Mouse (Mus musculus): Measurements from ENCODE around the gene Acsf2. TPM values are rescaled to one million over a fixed set of nuclear protein-coding genes. Genes with fewer than 3 reads are reported as not detected.

Gene Acsf2
- polyA plus RNA-seq, 1 experiment from 2014 or later = 9.3 TPM

- H3K4me2 ChIP-seq (replicated peaks; ENCODE audit: low read depth, low read length) = peak within 1 kb of the TSS; percentile 38
- ATAC-seq (ENCODE audit: insufficient number of reproducible peaks, insufficient read depth, low FRiP score, low read depth) = peak; percentile 71
- WGBS = 7% methylated on average over 35 of the region's 35 CpGs
- peak within 1 kb of the TSS; percentile 13; the same call in 1 of the 2 replicates for H3K4me3 ChIP-seq (ENCODE audit: low read depth, low read length)
- no peaks in the 10 kb centered on the region; the same call in 1 of the 2 replicates for H3K36me3 ChIP-seq (ENCODE audit: control insufficient read depth, insufficient read depth, low read length)
- H3K27me3 ChIP-seq (ENCODE audit: control insufficient read depth, insufficient read depth, low read length) = 0 out of 2 replicates have a peak, but pooled peaks cover 3% of the 10 kb centered on the region
- no peaks in the 10 kb centered on the region for H3K9me3 ChIP-seq (ENCODE audit: control insufficient read depth, low read depth, low read length)
- no peak within 1 kb of the TSS; the same call in 1 of the 2 replicates for H3K27ac ChIP-seq (ENCODE audit: low read length)
- H3K9ac ChIP-seq (replicated peaks; ENCODE audit: low read depth, low read length) = 0 out of 2 replicates have a peak within 1 kb of the TSS, but pooled peaks have one; percentile 14
- 0 out of 2 replicates have a peak, but pooled peaks cover 6% of the 10 kb centered on the region for H3K4me1 ChIP-seq (ENCODE audit: control insufficient read depth, insufficient read depth, low read length)
These were observed 37.1 kb downstream of the Acsf2 start, which contains the start of gene Chad for GRCm38 (mm10) chr11:94564437-94565150. Gene Chad, plus strand, starts transcription at chr11:94565047.

- Histone ChIP-seq H3K27ac (ENCODE audit: low read length) (no peak overlapping the region), H3K9me3 (ENCODE audit: control insufficient read depth, low read depth, low read length) (no peaks in the 10 kb centered on the region), H3K36me3 (ENCODE audit: control insufficient read depth, insufficient read depth, low read length) (no peaks in the 10 kb centered on the region; the same call in 1 of the 2 replicates), H3K27me3 (ENCODE audit: control insufficient read depth, insufficient read depth, low read length) (0 out of 2 replicates have a peak, but pooled peaks cover 3% of the 10 kb centered on the region), H3K9ac (replicated peaks; ENCODE audit: low read depth, low read length) (no peak overlapping the region), H3K4me3 (ENCODE audit: low read depth, low read length) (no peak overlapping the region), H3K4me2 (replicated peaks; ENCODE audit: low read depth, low read length) (peak overlapping the region; percentile 38), H3K4me1 (ENCODE audit: control insufficient read depth, insufficient read depth, low read length) (0 out of 2 replicates have a peak, but pooled peaks cover 6% of the 10 kb centered on the region)
- 43% methylated on average over 5 of the region's 5 CpGs for WGBS
- ATAC-seq (ENCODE audit: insufficient number of reproducible peaks, insufficient read depth, low FRiP score, low read depth) = peak; percentile 7; the same call in 1 of the 2 replicates
These were observed 37.9 kb downstream of the Acsf2 start for GRCm38 (mm10) chr11:94563821-94564220.

GRCm38 (mm10) chr11:94563383-94563782 is 38.3 kb downstream of the Acsf2 start:
- H3K4me2 ChIP-seq (replicated peaks; ENCODE audit: low read depth, low read length) = no peak overlapping the region
- H3K4me3 ChIP-seq (ENCODE audit: low read depth, low read length) = no peak overlapping the region
- WGBS = 97% methylated on average over 5 of the region's 5 CpGs
- H3K27me3 ChIP-seq (ENCODE audit: control insufficient read depth, insufficient read depth, low read length) = 0 out of 2 replicates have a peak, but pooled peaks cover 3% of the 10 kb centered on the region
- no peaks in the 10 kb centered on the region for H3K9me3 ChIP-seq (ENCODE audit: control insufficient read depth, low read depth, low read length)
- H3K9ac ChIP-seq (replicated peaks; ENCODE audit: low read depth, low read length) = no peak overlapping the region
- no peaks in the 10 kb centered on the region; the same call in 1 of the 2 replicates for H3K36me3 ChIP-seq (ENCODE audit: control insufficient read depth, insufficient read depth, low read length)
- ATAC-seq (ENCODE audit: insufficient number of reproducible peaks, insufficient read depth, low FRiP score, low read depth) = no peak
- H3K27ac ChIP-seq (ENCODE audit: low read length) = no peak overlapping the region
- H3K4me1 ChIP-seq (ENCODE audit: control insufficient read depth, insufficient read depth, low read length) = 0 out of 2 replicates have a peak, but pooled peaks cover 6% of the 10 kb centered on the region

GRCm38 (mm10) chr11:94558226-94558625 is 43.4 kb downstream of the Acsf2 start:
- no peaks in the 10 kb centered on the region for H3K27me3 ChIP-seq (ENCODE audit: control insufficient read depth, insufficient read depth, low read length)
- no peak overlapping the region for H3K4me3 ChIP-seq (ENCODE audit: low read depth, low read length)
- no peaks in the 10 kb centered on the region for H3K4me1 ChIP-seq (ENCODE audit: control insufficient read depth, insufficient read depth, low read length)
- H3K27ac ChIP-seq (ENCODE audit: low read length) = no peak overlapping the region
- no peaks in the 10 kb centered on the region for H3K9me3 ChIP-seq (ENCODE audit: control insufficient read depth, low read depth, low read length)
- peaks cover 3% of the 10 kb centered on the region; the same call in 1 of the 2 replicates for H3K36me3 ChIP-seq (ENCODE audit: control insufficient read depth, insufficient read depth, low read length)
- no peak overlapping the region for H3K9ac ChIP-seq (replicated peaks; ENCODE audit: low read depth, low read length)
- no peak overlapping the region for H3K4me2 ChIP-seq (replicated peaks; ENCODE audit: low read depth, low read length)
- no peak for ATAC-seq (ENCODE audit: insufficient number of reproducible peaks, insufficient read depth, low FRiP score, low read depth)
- WGBS = 52% methylated on average over 3 of the region's 3 CpGs

- H3K27me3 ChIP-seq (ENCODE audit: control insufficient read depth, insufficient read depth, low read length) = no peaks in the 10 kb centered on the region
- H3K9me3 ChIP-seq (ENCODE audit: control insufficient read depth, low read depth, low read length) = no peaks in the 10 kb centered on the region
- no peak for ATAC-seq (ENCODE audit: insufficient number of reproducible peaks, insufficient read depth, low FRiP score, low read depth)
- no peak overlapping the region for H3K4me3 ChIP-seq (ENCODE audit: low read depth, low read length)
- no peak overlapping the region for H3K9ac ChIP-seq (replicated peaks; ENCODE audit: low read depth, low read length)
- H3K27ac ChIP-seq (ENCODE audit: low read length) = no peak overlapping the region
- 91% methylated on average over 5 of the region's 5 CpGs for WGBS
- peaks cover 11% of the 10 kb centered on the region; the same call in 1 of the 2 replicates for H3K4me1 ChIP-seq (ENCODE audit: control insufficient read depth, insufficient read depth, low read length)
- no peak overlapping the region for H3K4me2 ChIP-seq (replicated peaks; ENCODE audit: low read depth, low read length)
- no peaks in the 10 kb centered on the region for H3K36me3 ChIP-seq (ENCODE audit: control insufficient read depth, insufficient read depth, low read length)
These were observed 51.3 kb downstream of the Acsf2 start for GRCm38 (mm10) chr11:94550442-94550744.

GRCm38 (mm10) chr11:94549691-94550441 is 51.8 kb downstream of the Acsf2 start:
- Histone ChIP-seq H3K9me3 (ENCODE audit: control insufficient read depth, low read depth, low read length) (no peaks in the 10 kb centered on the region), H3K4me1 (ENCODE audit: control insufficient read depth, insufficient read depth, low read length) (peaks cover 11% of the 10 kb centered on the region; the same call in 1 of the 2 replicates), H3K27me3 (ENCODE audit: control insufficient read depth, insufficient read depth, low read length) (no peaks in the 10 kb centered on the region), H3K36me3 (ENCODE audit: control insufficient read depth, insufficient read depth, low read length) (no peaks in the 10 kb centered on the region), H3K9ac (replicated peaks; ENCODE audit: low read depth, low read length) (0 out of 2 replicates have a peak overlapping the region, but pooled peaks have one; percentile 7), H3K27ac (ENCODE audit: low read length) (peak overlapping the region; percentile 30; the same call in 1 of the 2 replicates), H3K4me3 (ENCODE audit: low read depth, low read length) (no peak overlapping the region), H3K4me2 (replicated peaks; ENCODE audit: low read depth, low read length) (no peak overlapping the region)
- no peak for ATAC-seq (ENCODE audit: insufficient number of reproducible peaks, insufficient read depth, low FRiP score, low read depth)
- 65% methylated on average over 10 of the region's 10 CpGs for WGBS

GRCm38 (mm10) chr11:94548888-94549690 is 52.6 kb downstream of the Acsf2 start, which contains the start of gene Rsad1:
Gene Rsad1, minus strand, starts transcription at chr11:94549255.
- H3K36me3 ChIP-seq (ENCODE audit: control insufficient read depth, insufficient read depth, low read length) = no peaks in the 10 kb centered on the region
- peak within 1 kb of the TSS; percentile 51 for H3K4me3 ChIP-seq (ENCODE audit: low read depth, low read length)
- peak within 1 kb of the TSS; percentile 59 for H3K9ac ChIP-seq (replicated peaks; ENCODE audit: low read depth, low read length)
- no peaks in the 10 kb centered on the region for H3K27me3 ChIP-seq (ENCODE audit: control insufficient read depth, insufficient read depth, low read length)
- no peaks in the 10 kb centered on the region for H3K9me3 ChIP-seq (ENCODE audit: control insufficient read depth, low read depth, low read length)
- H3K27ac ChIP-seq (ENCODE audit: low read length) = peak within 1 kb of the TSS; percentile 73; the same call in 1 of the 2 replicates
- 4% methylated on average over 49 of the region's 49 CpGs for WGBS
- ATAC-seq (ENCODE audit: insufficient number of reproducible peaks, insufficient read depth, low FRiP score, low read depth) = peak; percentile 85
- H3K4me2 ChIP-seq (replicated peaks; ENCODE audit: low read depth, low read length) = peak within 1 kb of the TSS; percentile 97
- peaks cover 13% of the 10 kb centered on the region; the same call in 1 of the 2 replicates for H3K4me1 ChIP-seq (ENCODE audit: control insufficient read depth, insufficient read depth, low read length)

Data from stomach, embryonic 14.5 days (tissue).